Mouse (Mus musculus): ENCODE data around the gene Tmem131l. TPM values are rescaled to one million over a fixed set of nuclear protein-coding genes. Genes with fewer than 3 reads are reported as not detected.

Gene Tmem131l
- total and polyA plus RNA-seq, 3 experiments, result 9.6 to 39.6 TPM; not detected in 1

GRCm38 (mm10) chr3:84065825-84066224, 25.9 kb upstream of the Tmem131l start:
- no peak overlapping the region for H3K27ac ChIP-seq (ENCODE audit: control insufficient read depth, low read depth, low read length)
- H3K4me3 ChIP-seq (ENCODE audit: control insufficient read depth in 1 of 2, insufficient read depth in 1 of 2, low read depth in 2 of 2, low read length in 2 of 2), result no peak overlapping the region
- DNase-seq (ENCODE audit: low read depth, low spot score), result no peak
- no peaks in the 10 kb centered on the region for H3K9me3 ChIP-seq (replicated peaks; ENCODE audit: insufficient read depth, low read length)
- H3K4me1 ChIP-seq (ENCODE audit: control insufficient read depth in 1 of 2, insufficient read depth in 2 of 2, low read length in 2 of 2), result no peaks in the 10 kb centered on the region
- no peaks in the 10 kb centered on the region for H3K79me2 ChIP-seq (ENCODE audit: control insufficient read depth, insufficient read depth, low read length, poor library complexity)
- no peaks in the 10 kb centered on the region for H3K36me3 ChIP-seq (ENCODE audit: control insufficient read depth in 1 of 2, insufficient read depth in 2 of 2, low read length in 2 of 2)
- no peak for TF ChIP-seq E2F4 (IDR thresholded peaks at IDR 0.05; ENCODE audit: borderline replicate concordance, low read depth, low read length)
- no peak for TF ChIP-seq CHD1 (IDR thresholded peaks at IDR 0.05; ENCODE audit: low read depth, low read length)
- TF ChIP-seq MEF2A (IDR thresholded peaks at IDR 0.05; ENCODE audit: extremely low read depth, insufficient replicate concordance, low read depth, low read length, poor library complexity, severe bottlenecking), result no peak
- no peak for TF ChIP-seq MAX (IDR thresholded peaks at IDR 0.05; ENCODE audit: low read length)
- TF ChIP-seq ETS1 (IDR thresholded peaks at IDR 0.05; ENCODE audit: low read depth, low read length), result no peak
- TF ChIP-seq ZMIZ1 (IDR thresholded peaks at IDR 0.05; ENCODE audit: low read depth, low read length), result no peak
- no peak for TF ChIP-seq TCF12 (IDR thresholded peaks at IDR 0.05; ENCODE audit: low read depth, low read length)
- no peak for TF ChIP-seq GATA1 (IDR thresholded peaks at IDR 0.05; ENCODE audit: low read depth, low read length)
- no peak for TF ChIP-seq USF2 (IDR thresholded peaks at IDR 0.05; ENCODE audit: borderline replicate concordance in 1 of 2, insufficient read depth in 1 of 2, low read depth in 1 of 2, low read length in 2 of 2)
- TF ChIP-seq TAL1 (IDR thresholded peaks at IDR 0.05; ENCODE audit: low read length), result no peak
- TF ChIP-seq CHD2 (IDR thresholded peaks at IDR 0.05; ENCODE audit: low read length), result no peak
- no peak for TF ChIP-seq CTCF (IDR thresholded peaks at IDR 0.05 in 2 of 3, conservative IDR thresholded peaks at IDR 0.05 in 1 of 3; ENCODE audit: control insufficient read depth in 1 of 3, insufficient read depth in 1 of 3, low read depth in 2 of 3, low read length in 3 of 3, poor library complexity in 1 of 3, severe bottlenecking in 1 of 3)
- TF ChIP-seq POLR2AphosphoS2 (IDR thresholded peaks at IDR 0.05; ENCODE audit: low read length), result no peak
- TF ChIP-seq MXI1 (IDR thresholded peaks at IDR 0.05; ENCODE audit: low read depth, low read length), result no peak
- TF ChIP-seq KAT2A (conservative IDR thresholded peaks at IDR 0.05; ENCODE audit: low read depth, low read length), result no peak
- no peak for TF ChIP-seq UBTF (IDR thresholded peaks at IDR 0.05; ENCODE audit: borderline replicate concordance, insufficient read depth, low read depth, low read length)
- no peak overlapping the region for H3K9ac ChIP-seq (ENCODE audit: control insufficient read depth, low read depth, low read length, poor library complexity, severe bottlenecking)
- H3K27me3 ChIP-seq (ENCODE audit: control insufficient read depth in 1 of 2, insufficient read depth in 2 of 2, low read length in 2 of 2), result peaks cover 0 to 2% of the 10 kb centered on the region in 2 experiments; a peak in 1 of 4 replicates

- Histone ChIP-seq H3K36me3 (ENCODE audit: control insufficient read depth in 1 of 2, insufficient read depth in 2 of 2, low read length in 2 of 2) (no peaks in the 10 kb centered on the region), H3K27ac (ENCODE audit: control insufficient read depth, low read depth, low read length) (no peak overlapping the region)
- no peak for TF ChIP-seq POLR2AphosphoS5 (IDR thresholded peaks at IDR 0.05; ENCODE audit: borderline replicate concordance, low read depth, low read length)
- TF ChIP-seq EP300 (IDR thresholded peaks at IDR 0.05; ENCODE audit: low read depth in 1 of 2, low read length in 2 of 2), result no peak
- no peak for TF ChIP-seq USF2 (IDR thresholded peaks at IDR 0.05; ENCODE audit: borderline replicate concordance in 1 of 2, insufficient read depth in 1 of 2, low read depth in 1 of 2, low read length in 2 of 2)
- TF ChIP-seq USF1 (IDR thresholded peaks at IDR 0.05; ENCODE audit: low read depth, low read length), result no peak
- TF ChIP-seq JUND (IDR thresholded peaks at IDR 0.05; ENCODE audit: low read depth, low read length), result no peak
- TF ChIP-seq MAFK (IDR thresholded peaks at IDR 0.05; ENCODE audit: borderline replicate concordance, low read depth, low read length), result no peak
- TF ChIP-seq SIN3A (IDR thresholded peaks at IDR 0.05; ENCODE audit: low read length), result no peak
- TF ChIP-seq UBTF (IDR thresholded peaks at IDR 0.05; ENCODE audit: borderline replicate concordance, insufficient read depth, low read depth, low read length), result no peak
- no peak for TF ChIP-seq MYB (IDR thresholded peaks at IDR 0.05; ENCODE audit: low read depth, low read length)
- TF ChIP-seq GABPA (IDR thresholded peaks at IDR 0.05; ENCODE audit: low read depth, low read length), result no peak
- no peak for TF ChIP-seq ZMIZ1 (IDR thresholded peaks at IDR 0.05; ENCODE audit: low read depth, low read length)
- TF ChIP-seq MAX (IDR thresholded peaks at IDR 0.05; ENCODE audit: low read length), result no peak
- no peak for TF ChIP-seq NELFE (IDR thresholded peaks at IDR 0.05; ENCODE audit: low read depth, low read length)
- TF ChIP-seq POLR2AphosphoS2 (IDR thresholded peaks at IDR 0.05; ENCODE audit: low read length), result no peak
- TF ChIP-seq CTCF (IDR thresholded peaks at IDR 0.05 in 2 of 3, conservative IDR thresholded peaks at IDR 0.05 in 1 of 3; ENCODE audit: control insufficient read depth in 1 of 3, insufficient read depth in 1 of 3, low read depth in 2 of 3, low read length in 3 of 3, poor library complexity in 1 of 3, severe bottlenecking in 1 of 3), result no peak
- TF ChIP-seq MXI1 (IDR thresholded peaks at IDR 0.05; ENCODE audit: low read depth, low read length), result no peak
- no peak for TF ChIP-seq ZC3H11A (IDR thresholded peaks at IDR 0.05; ENCODE audit: low read depth, low read length)
Measured at GRCm38 (mm10) chr3:84063369-84063914, 23.5 kb upstream of the Tmem131l start.

More at GRCm38 (mm10) chr3:84063369-84063914, 23.5 kb upstream of the Tmem131l start:
- H3K4me1 ChIP-seq (ENCODE audit: control insufficient read depth in 1 of 2, insufficient read depth in 2 of 2, low read length in 2 of 2), result no peaks in the 10 kb centered on the region
- peaks cover 0 to 2% of the 10 kb centered on the region in 2 experiments; a peak in 1 of 4 replicates for H3K27me3 ChIP-seq (ENCODE audit: control insufficient read depth in 1 of 2, insufficient read depth in 2 of 2, low read length in 2 of 2)
- H3K79me2 ChIP-seq (ENCODE audit: control insufficient read depth, insufficient read depth, low read length, poor library complexity), result no peaks in the 10 kb centered on the region
- H3K4me3 ChIP-seq (ENCODE audit: control insufficient read depth in 1 of 2, insufficient read depth in 1 of 2, low read depth in 2 of 2, low read length in 2 of 2), result no peak overlapping the region
- DNase-seq (ENCODE audit: low read depth, low spot score), result no peak
- no peaks in the 10 kb centered on the region for H3K9me3 ChIP-seq (replicated peaks; ENCODE audit: insufficient read depth, low read length)
- H3K9ac ChIP-seq (ENCODE audit: control insufficient read depth, low read depth, low read length, poor library complexity, severe bottlenecking), result no peak overlapping the region

All from MEL (cell line).